Mouse (Mus musculus): ENCODE data around the gene Inhbc. TPM values are rescaled to one million over a fixed set of nuclear protein-coding genes. Genes with fewer than 3 reads are reported as not detected.

The Inhbc gene
- polyA plus RNA-seq, 2 experiments, result not detected

DNA sequence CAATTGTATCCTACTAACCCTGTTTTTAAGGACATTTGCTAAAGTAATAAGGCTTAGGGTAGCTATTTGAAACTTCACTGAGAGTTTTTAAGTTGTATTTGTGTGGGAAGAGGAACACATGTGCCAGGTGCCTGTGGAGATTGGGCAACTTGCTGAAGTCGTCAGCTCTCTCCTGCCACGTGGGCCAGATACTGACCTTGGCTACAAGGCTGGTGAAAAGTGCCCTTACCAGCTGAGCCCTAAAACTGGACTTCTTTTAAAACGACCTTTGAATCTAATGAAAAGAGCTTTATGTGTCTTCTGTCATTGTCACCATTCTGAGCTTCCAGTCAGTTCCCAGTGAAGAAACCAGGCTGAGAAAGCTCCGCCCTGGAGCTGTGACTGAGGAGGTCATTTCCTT lies 37.2 kb upstream of the Inhbc start:
- H3K4me1 ChIP-seq (ENCODE audit: control insufficient read depth, insufficient read depth, low read length), result no peaks in the 10 kb centered on the region
- H3K36me3 ChIP-seq (ENCODE audit: control insufficient read depth, insufficient read depth, low read length), result peaks cover 17% of the 10 kb centered on the region
- no peaks in the 10 kb centered on the region for H3K27me3 ChIP-seq (ENCODE audit: control insufficient read depth, insufficient read depth, low read length)
- no peak overlapping the region for H3K4me2 ChIP-seq (replicated peaks; ENCODE audit: low read depth, low read length, severe bottlenecking)
- no peak overlapping the region for H3K27ac ChIP-seq (replicated peaks; ENCODE audit: low read depth, low read length)
- H3K9ac ChIP-seq (ENCODE audit: low read depth, low read length, severe bottlenecking), result no peak overlapping the region
- no peaks in the 10 kb centered on the region for H3K9me3 ChIP-seq (ENCODE audit: control insufficient read depth, low read length)
- no peak overlapping the region for H3K4me3 ChIP-seq (replicated peaks; ENCODE audit: low read length)
- 54% methylated on average over 4 of the region's 4 CpGs for WGBS
- ATAC-seq (ENCODE audit: low FRiP score, low read depth) (no peak), DNase-seq (ENCODE audit: low spot score) (no peak)
- TF ChIP-seq POLR2A (IDR thresholded peaks at IDR 0.05; ENCODE audit: borderline replicate concordance, extremely low read depth, insufficient read depth, insufficient read length), result no peak

DNA sequence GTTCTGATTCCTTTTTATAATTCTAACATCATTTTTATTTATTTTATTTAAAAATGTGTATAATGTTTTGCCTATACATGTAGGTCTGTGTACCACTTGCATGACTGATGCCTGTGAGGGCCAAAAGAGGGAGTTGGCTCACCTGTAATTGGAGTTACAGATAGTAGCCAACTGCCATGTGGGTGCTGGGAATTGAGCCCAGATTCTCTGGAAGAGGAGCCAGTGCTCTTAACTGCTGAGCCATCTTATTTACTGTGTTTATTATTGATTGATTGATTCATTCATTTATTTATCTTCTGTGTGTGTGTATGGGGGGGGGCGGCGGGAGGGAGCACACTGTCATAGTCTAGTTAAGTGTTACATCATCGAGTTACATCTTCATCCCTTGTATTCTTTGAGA lies 34.5 kb upstream of the Inhbc start:
- Histone ChIP-seq H3K36me3 (ENCODE audit: control insufficient read depth, insufficient read depth, low read length) (peaks cover 43% of the 10 kb centered on the region), H3K4me2 (replicated peaks; ENCODE audit: low read depth, low read length, severe bottlenecking) (no peak overlapping the region), H3K27me3 (ENCODE audit: control insufficient read depth, insufficient read depth, low read length) (no peaks in the 10 kb centered on the region), H3K9ac (ENCODE audit: low read depth, low read length, severe bottlenecking) (no peak overlapping the region), H3K4me3 (replicated peaks; ENCODE audit: low read length) (no peak overlapping the region), H3K4me1 (ENCODE audit: control insufficient read depth, insufficient read depth, low read length) (no peaks in the 10 kb centered on the region), H3K27ac (replicated peaks; ENCODE audit: low read depth, low read length) (no peak overlapping the region), H3K9me3 (ENCODE audit: control insufficient read depth, low read length) (no peaks in the 10 kb centered on the region)
- TF ChIP-seq POLR2A (IDR thresholded peaks at IDR 0.05; ENCODE audit: borderline replicate concordance, extremely low read depth, insufficient read depth, insufficient read length), result no peak
- ATAC-seq (ENCODE audit: low FRiP score, low read depth) (no peak), DNase-seq (ENCODE audit: low spot score) (no peak)
- WGBS, result 91% methylated on average over 3 of the region's 3 CpGs

- ATAC-seq (ENCODE audit: low FRiP score, low read depth), result no peak
- TF ChIP-seq POLR2A (IDR thresholded peaks at IDR 0.05; ENCODE audit: borderline replicate concordance, extremely low read depth, insufficient read depth, insufficient read length), result no peak
Measured at GRCm38 (mm10) chr10:127391774-127392173, 21.5 kb upstream of the Inhbc start.

GRCm38 (mm10) chr10:127381743-127382134 lies 11.5 kb upstream of the Inhbc start:
- no peak for TF ChIP-seq POLR2A (IDR thresholded peaks at IDR 0.05; ENCODE audit: borderline replicate concordance, extremely low read depth, insufficient read depth, insufficient read length)
- DNase-seq (ENCODE audit: low spot score) (no peak), ATAC-seq (ENCODE audit: low FRiP score, low read depth) (no peak)
- WGBS, result 51% methylated on average over 2 of the region's 2 CpGs
- H3K4me1 ChIP-seq (ENCODE audit: control insufficient read depth, insufficient read depth, low read length), result peaks cover 9% of the 10 kb centered on the region
- H3K4me3 ChIP-seq (replicated peaks; ENCODE audit: low read length), result peak overlapping the region; percentile 73
- H3K36me3 ChIP-seq (ENCODE audit: control insufficient read depth, insufficient read depth, low read length), result no peaks in the 10 kb centered on the region
- peak overlapping the region; percentile 62 for H3K4me2 ChIP-seq (replicated peaks; ENCODE audit: low read depth, low read length, severe bottlenecking)
- H3K27me3 ChIP-seq (ENCODE audit: control insufficient read depth, insufficient read depth, low read length), result no peaks in the 10 kb centered on the region
- peak overlapping the region; percentile 96 for H3K27ac ChIP-seq (replicated peaks; ENCODE audit: low read depth, low read length)
- H3K9me3 ChIP-seq (ENCODE audit: control insufficient read depth, low read length), result no peaks in the 10 kb centered on the region
- H3K9ac ChIP-seq (ENCODE audit: low read depth, low read length, severe bottlenecking), result peak overlapping the region; percentile 88

More at GRCm38 (mm10) chr10:127391774-127392173, 21.5 kb upstream of the Inhbc start:
- Histone ChIP-seq H3K4me3 (replicated peaks; ENCODE audit: low read length) (no peak overlapping the region), H3K36me3 (ENCODE audit: control insufficient read depth, insufficient read depth, low read length) (peaks cover 32% of the 10 kb centered on the region), H3K27ac (replicated peaks; ENCODE audit: low read depth, low read length) (no peak overlapping the region), H3K9me3 (ENCODE audit: control insufficient read depth, low read length) (no peaks in the 10 kb centered on the region), H3K9ac (ENCODE audit: low read depth, low read length, severe bottlenecking) (no peak overlapping the region), H3K27me3 (ENCODE audit: control insufficient read depth, insufficient read depth, low read length) (no peaks in the 10 kb centered on the region), H3K4me2 (replicated peaks; ENCODE audit: low read depth, low read length, severe bottlenecking) (no peak overlapping the region), H3K4me1 (ENCODE audit: control insufficient read depth, insufficient read depth, low read length) (no peaks in the 10 kb centered on the region)
- DNase-seq (ENCODE audit: low spot score), result no peak
- WGBS, result 82% methylated on average over 6 of the region's 6 CpGs

- under 1% methylated on average over 24 of the region's 79 CpGs for WGBS
- Histone ChIP-seq H3K4me3 (replicated peaks; ENCODE audit: low read length) (peak overlapping the region; percentile 73), H3K4me2 (replicated peaks; ENCODE audit: low read depth, low read length, severe bottlenecking) (peak overlapping the region; percentile 62), H3K9me3 (ENCODE audit: control insufficient read depth, low read length) (no peaks in the 10 kb centered on the region), H3K36me3 (ENCODE audit: control insufficient read depth, insufficient read depth, low read length) (no peaks in the 10 kb centered on the region), H3K27ac (replicated peaks; ENCODE audit: low read depth, low read length) (peak overlapping the region; percentile 96), H3K9ac (ENCODE audit: low read depth, low read length, severe bottlenecking) (peak overlapping the region; percentile 88), H3K4me1 (ENCODE audit: control insufficient read depth, insufficient read depth, low read length) (peaks cover 9% of the 10 kb centered on the region), H3K27me3 (ENCODE audit: control insufficient read depth, insufficient read depth, low read length) (no peaks in the 10 kb centered on the region)
- DNase-seq (ENCODE audit: low spot score) (peak; percentile 65), ATAC-seq (ENCODE audit: low FRiP score, low read depth) (peak; percentile 83)
- TF ChIP-seq POLR2A (IDR thresholded peaks at IDR 0.05; ENCODE audit: borderline replicate concordance, extremely low read depth, insufficient read depth, insufficient read length), result peak; percentile 51; the same call in 1 of the 2 replicates
Measured at GRCm38 (mm10) chr10:127380767-127381742, 10.8 kb upstream of the Inhbc start.

Data from limb, embryonic 14.5 days (tissue).